Mouse (Mus musculus) C3H10T1/2 (cell line): ENCODE results near the gene Nxph3. TPM values are rescaled to one million over a fixed set of nuclear protein-coding genes. Genes with fewer than 3 reads are reported as not detected.

ENCODE experiments used
- polyA plus RNA-seq, 2 experiments: library from polyadenylated mRNA; unstranded; fragments of >200 nt; fragmentation: generic; extraction: Trizol; gene quantifications; one replicate each; pipeline ENCODE4 v1.2.1; 2012; ENCODE audit warnings: missing spikeins in 2 of 2

The Nxph3 gene
- under 1 TPM; 0.16 to 0.24 TPM for polyA plus RNA-seq

DNA sequence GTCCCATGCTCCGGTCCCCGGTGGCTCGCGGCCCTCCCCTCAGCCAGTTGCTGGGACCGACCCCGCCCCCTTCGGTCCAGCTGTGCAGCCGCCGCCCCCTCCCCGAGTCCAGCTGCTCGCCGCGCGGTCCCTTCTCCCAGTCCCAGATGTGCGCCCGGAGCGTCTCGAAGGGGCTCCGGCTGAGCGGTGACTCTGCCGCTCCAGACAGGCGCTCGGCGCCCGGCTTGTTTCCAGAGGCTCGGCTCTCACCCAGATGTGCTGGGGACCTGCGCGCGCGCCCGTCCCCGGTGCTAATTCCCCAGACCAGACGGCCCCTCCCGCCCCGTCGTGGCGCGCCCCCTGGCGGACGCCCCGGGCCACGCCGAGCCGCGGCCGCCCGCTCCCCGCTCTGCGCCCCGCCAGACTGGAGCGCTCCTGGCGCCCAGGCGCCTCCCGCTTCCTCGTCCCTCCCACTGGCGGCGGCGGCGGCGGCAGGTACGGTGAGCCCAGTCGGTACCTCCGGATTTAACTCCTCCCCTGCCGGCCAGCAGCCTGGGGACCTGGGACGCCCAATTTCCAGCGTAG is at the start of gene Nxph3:
Nxph3 (minus strand) TSS at position 273 of the 564 bp plus-strand sequence.

Other genes starting within 250 kb of the Nxph3 start
- 10 to 100 TPM; 26.4 to 51.4 TPM for gene Kat7, start 204.3 kb downstream of the Nxph3 start, polyA plus RNA-seq
- gene Fam117a, start 177.6 kb downstream of the Nxph3 start, polyA plus RNA-seq: 10 to 100 TPM in 1 of 2 experiments, 1 to 10 TPM in 1; 1.6 to 33.9 TPM
- 10 to 100 TPM; 57.8 to 63.7 TPM for gene Slc35b1, start 129.9 kb downstream of the Nxph3 start, polyA plus RNA-seq
- 10 to 100 TPM in 1 of 2 experiments, 1 to 10 TPM in 1; 2.8 to 63.3 TPM for gene Spop, start 100.5 kb downstream of the Nxph3 start, polyA plus RNA-seq
- 1 to 10 TPM in 1 of 2 experiments, under 1 TPM in 1; 0.74 to 1.8 TPM for gene Ngfr, start 73.2 kb upstream of the Nxph3 start, polyA plus RNA-seq
- gene Phb, start 152.4 kb upstream of the Nxph3 start, polyA plus RNA-seq: 100 to 1,000 TPM; 232 to 455 TPM
- gene Zfp652, start 198.1 kb upstream of the Nxph3 start, polyA plus RNA-seq: 10 to 100 TPM in 1 of 2 experiments, 1 to 10 TPM in 1; 1.1 to 14.3 TPM
- gene B130006D01Rik, start 209.0 kb upstream of the Nxph3 start, polyA plus RNA-seq: under 1 TPM in 1 of 2 experiments, not detected in 1; 0.15 TPM